Mouse (Mus musculus) neural tube, embryonic 13.5 days (tissue): ENCODE results near the gene Dirc2. TPM values are rescaled to one million over a fixed set of nuclear protein-coding genes. Genes with fewer than 3 reads are reported as not detected.

ENCODE experiments used
- ATAC-seq: fragments of 200-750 bp; cut with Nextera tagmentation; 2 replicates; pipeline ENCODE4 v1.8.0; 2017; ENCODE audit warnings: low read depth, mild to moderate bottlenecking, moderate TSS enrichment, moderate library complexity
- H3K27ac ChIP-seq: fragments of 300-500 bp; sonication (generic); replicated peaks from 2 replicates; pipeline ENCODE4 v1.5.1; 2015; ENCODE audit warnings: moderate library complexity, mild to moderate bottlenecking, inconsistent platforms
- H3K27me3 ChIP-seq: fragments of 300-500 bp; sonication (generic); 2 replicates; pipeline ENCODE4 v1.6.1; 2015; ENCODE audit warnings: mild to moderate bottlenecking, inconsistent platforms
- H3K36me3 ChIP-seq: fragments of 300-500 bp; sonication (generic); 2 replicates; pipeline ENCODE4 v1.6.1; 2015; ENCODE audit warnings: mild to moderate bottlenecking, inconsistent platforms
- H3K4me1 ChIP-seq: fragments of 300-500 bp; sonication (generic); replicated peaks from 2 replicates; pipeline ENCODE4 v1.6.1; 2015; ENCODE audit warnings: inconsistent platforms
- H3K4me2 ChIP-seq: fragments of 300-500 bp; sonication (generic); 2 replicates; pipeline ENCODE4 v1.6.1; 2015; ENCODE audit warnings: inconsistent platforms, mild to moderate bottlenecking, moderate library complexity
- H3K4me3 ChIP-seq: fragments of 300-500 bp; sonication (generic); 2 replicates; pipeline ENCODE4 v1.5.1; 2015; ENCODE audit warnings: mild to moderate bottlenecking, inconsistent platforms
- H3K9ac ChIP-seq: fragments of 300-500 bp; sonication (generic); 2 replicates; pipeline ENCODE4 v1.6.1; 2015; ENCODE audit warnings: moderate library complexity, mild to moderate bottlenecking, inconsistent platforms
- H3K9me3 ChIP-seq: fragments of 300-500 bp; sonication (generic); 2 replicates; pipeline ENCODE4 v1.6.1; 2016; ENCODE audit warnings: inconsistent platforms
- WGBS: fragments of 180-500 bp; shearing (Covaris S2); methylation state at CpG from one replicate; pipeline ENCODE4 v1.1.7; 2015; 5-methylcytosine and 5-hydroxymethylcytosine counted together
- polyA plus RNA-seq: library from polyadenylated mRNA; unstranded; fragments of >200 nt; fragmentation: Nextera tagmentation; extraction: Ambion mirVana; gene quantifications from 2 replicates; pipeline ENCODE4 v1.2.1, GENCODE M21; 2015

Dirc2 gene
- polyA plus RNA-seq, 1 experiment from 2014 or later = 33.7 TPM

DNA sequence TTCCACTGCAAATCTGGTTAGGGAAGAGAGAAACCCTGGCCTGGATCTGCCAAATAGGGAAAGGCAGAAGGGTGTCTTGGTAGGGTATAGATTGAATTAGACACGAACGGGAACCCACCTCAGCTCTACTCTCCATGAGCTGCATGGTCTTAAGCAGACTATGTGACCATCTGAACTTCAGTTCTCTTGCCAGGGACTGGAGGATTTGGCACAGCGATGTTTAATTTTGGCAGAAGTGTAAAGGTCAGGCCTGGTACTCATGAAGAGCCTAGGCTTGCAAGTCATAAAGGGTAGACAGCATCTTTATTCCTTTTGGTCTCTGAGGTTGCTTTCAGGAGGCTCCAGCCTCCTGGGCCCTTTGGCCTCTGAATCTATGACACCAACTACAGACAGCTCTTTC is 116.5 kb downstream of the Dirc2 start:
- Histone ChIP-seq H3K4me3 (no peak overlapping the region), H3K27ac (no peak overlapping the region), H3K9ac (no peak overlapping the region), H3K36me3 (0 out of 2 replicates have a peak, but pooled peaks cover under 1% of the 10 kb centered on the region), H3K4me1 (0 out of 2 replicates have a peak, but pooled peaks cover 5% of the 10 kb centered on the region), H3K4me2 (no peak overlapping the region), H3K27me3 (0 out of 2 replicates have a peak, but pooled peaks cover 2% of the 10 kb centered on the region), H3K9me3 (no peaks in the 10 kb centered on the region)
- WGBS = 91% methylated on average over 3 of the region's 3 CpGs
- no peak for ATAC-seq

DNA sequence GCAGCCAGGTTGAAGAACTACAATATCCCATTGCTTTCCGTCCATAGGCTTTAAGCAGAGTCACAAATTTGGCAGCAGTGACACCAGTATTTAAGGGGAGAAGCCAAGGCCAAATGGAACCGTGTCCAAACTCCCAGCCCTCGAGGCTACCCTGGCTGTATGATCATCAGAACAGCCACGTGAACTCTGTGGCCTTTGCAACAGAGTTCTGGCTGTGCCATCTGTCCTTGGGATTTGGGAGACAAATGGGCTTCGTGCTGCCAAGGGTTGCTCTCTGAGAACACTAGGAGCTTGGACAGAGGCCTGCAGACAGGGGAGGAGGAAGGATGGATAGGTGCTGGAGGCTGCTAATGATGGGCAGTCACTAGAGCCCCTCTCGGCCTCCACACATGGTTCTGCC is 117.0 kb downstream of the Dirc2 start:
- WGBS = 64% methylated on average over 6 of the region's 6 CpGs
- no peaks in the 10 kb centered on the region for H3K9me3 ChIP-seq
- no peak overlapping the region for H3K4me3 ChIP-seq
- ATAC-seq = no peak
- H3K27me3 ChIP-seq = no peaks in the 10 kb centered on the region
- H3K9ac ChIP-seq = no peak overlapping the region
- 0 out of 2 replicates have a peak, but pooled peaks cover 5% of the 10 kb centered on the region for H3K4me1 ChIP-seq
- H3K36me3 ChIP-seq = peaks cover 5% of the 10 kb centered on the region; the same call in 1 of the 2 replicates
- no peak overlapping the region for H3K27ac ChIP-seq
- no peak overlapping the region for H3K4me2 ChIP-seq

DNA sequence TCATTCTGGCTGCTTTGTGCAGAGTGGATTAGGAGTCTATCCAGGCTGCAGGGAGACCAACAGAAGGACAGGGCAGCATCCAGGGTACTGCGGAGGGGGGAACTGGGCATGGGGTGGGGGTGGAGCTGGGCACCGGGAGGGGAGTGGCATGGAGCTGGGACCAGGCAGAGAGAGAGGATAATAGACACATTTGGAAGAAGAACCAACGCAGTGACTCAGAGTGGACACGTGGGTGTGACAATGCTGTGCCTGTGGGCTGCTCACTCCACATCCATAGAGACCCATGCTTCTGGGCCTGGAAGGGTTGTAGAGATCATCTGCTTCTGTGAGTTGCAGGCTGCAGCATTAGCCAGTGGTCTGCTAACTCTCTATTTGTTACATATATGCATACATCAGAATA is 120.3 kb downstream of the Dirc2 start:
- Histone ChIP-seq H3K27me3 (no peaks in the 10 kb centered on the region), H3K9ac (no peak overlapping the region), H3K4me3 (no peak overlapping the region), H3K9me3 (no peaks in the 10 kb centered on the region), H3K4me2 (no peak overlapping the region), H3K4me1 (0 out of 2 replicates have a peak, but pooled peaks cover 5% of the 10 kb centered on the region), H3K27ac (no peak overlapping the region), H3K36me3 (peaks cover 20% of the 10 kb centered on the region)
- ATAC-seq = no peak
- whole genome bisulfite sequencing = 86% methylated on average over 4 of the region's 4 CpGs

Other genes starting within 250 kb of the Dirc2 start
- gene Sema5b, start 228.2 kb downstream of the Dirc2 start, polyA plus RNA-seq = 24.0 and 27.4 TPM in 2 replicates
- 18.2 and 18.3 TPM in 2 replicates for gene Hspbap1, start 1.0 kb upstream of the Dirc2 start, polyA plus RNA-seq
- 0.38 and 0.44 TPM in 2 replicates for gene Parp14, start 102.2 kb upstream of the Dirc2 start, polyA plus RNA-seq
- 2.3 and 2.4 TPM in 2 replicates for gene Parp9, start 169.1 kb upstream of the Dirc2 start, polyA plus RNA-seq
- 1.2 and 1.4 TPM in 2 replicates for gene Dtx3l, start 169.8 kb upstream of the Dirc2 start, polyA plus RNA-seq
- gene Kpna1, start 209.4 kb upstream of the Dirc2 start, polyA plus RNA-seq = 72.7 and 74.9 TPM in 2 replicates